Mouse (Mus musculus): Measurements from ENCODE around the gene Pkm. TPM values are rescaled to one million over a fixed set of nuclear protein-coding genes. Genes with fewer than 3 reads are reported as not detected.

The Pkm gene
- polyA plus RNA-seq, 1 experiment from 2014 or later: 164 TPM

- peaks cover 85% of the 10 kb centered on the region for H3K27me3 ChIP-seq
- no peak for ATAC-seq (ENCODE audit: insufficient read depth)
- H3K4me2 ChIP-seq: no peak overlapping the region
- H3K4me3 ChIP-seq (replicated peaks): no peak overlapping the region
- no peaks in the 10 kb centered on the region for H3K9me3 ChIP-seq (replicated peaks)
- H3K36me3 ChIP-seq (replicated peaks): peaks cover 17% of the 10 kb centered on the region
- WGBS (ENCODE audit: insufficient replicate concordance): 73% methylated on average over 1 of the region's 1 CpGs
- H3K9ac ChIP-seq: no peak overlapping the region
- peaks cover 8% of the 10 kb centered on the region for H3K4me1 ChIP-seq (replicated peaks)
- no peak overlapping the region for H3K27ac ChIP-seq (replicated peaks)
Measured at GRCm38 (mm10) chr9:59666813-59667212, 10.6 kb downstream of the Pkm start.

GRCm38 (mm10) chr9:59667250-59667649 lies 11.1 kb downstream of the Pkm start:
- Histone ChIP-seq H3K4me2 (no peak overlapping the region), H3K9me3 (replicated peaks) (no peaks in the 10 kb centered on the region), H3K4me1 (replicated peaks) (peaks cover 8% of the 10 kb centered on the region; the same call in 1 of the 2 replicates), H3K27ac (replicated peaks) (no peak overlapping the region), H3K4me3 (replicated peaks) (no peak overlapping the region), H3K36me3 (replicated peaks) (peaks cover 20% of the 10 kb centered on the region), H3K9ac (no peak overlapping the region), H3K27me3 (peaks cover 85% of the 10 kb centered on the region)
- 46% methylated on average over 4 of the region's 4 CpGs for WGBS (ENCODE audit: insufficient replicate concordance)
- no peak for ATAC-seq (ENCODE audit: insufficient read depth)

GRCm38 (mm10) chr9:59667904-59668303 lies 11.7 kb downstream of the Pkm start:
- Histone ChIP-seq H3K4me1 (replicated peaks) (peaks cover 13% of the 10 kb centered on the region), H3K9me3 (replicated peaks) (no peaks in the 10 kb centered on the region), H3K9ac (no peak overlapping the region), H3K27me3 (peaks cover 86% of the 10 kb centered on the region), H3K36me3 (replicated peaks) (peaks cover 23% of the 10 kb centered on the region), H3K4me3 (replicated peaks) (no peak overlapping the region), H3K27ac (replicated peaks) (no peak overlapping the region), H3K4me2 (no peak overlapping the region)
- no peak for ATAC-seq (ENCODE audit: insufficient read depth)
- whole genome bisulfite sequencing (ENCODE audit: insufficient replicate concordance): 45% methylated on average over 6 of the region's 6 CpGs

GRCm38 (mm10) chr9:59668473-59668872 lies 12.3 kb downstream of the Pkm start:
- Histone ChIP-seq H3K4me2 (no peak overlapping the region), H3K9ac (no peak overlapping the region), H3K27ac (replicated peaks) (no peak overlapping the region), H3K36me3 (replicated peaks) (peaks cover 23% of the 10 kb centered on the region), H3K4me1 (replicated peaks) (peaks cover 15% of the 10 kb centered on the region), H3K27me3 (peaks cover 87% of the 10 kb centered on the region), H3K9me3 (replicated peaks) (no peaks in the 10 kb centered on the region), H3K4me3 (replicated peaks) (no peak overlapping the region)
- no peak for ATAC-seq (ENCODE audit: insufficient read depth)
- WGBS (ENCODE audit: insufficient replicate concordance): 74% methylated on average over 7 of the region's 7 CpGs

GRCm38 (mm10) chr9:59669172-59669571 lies 13.0 kb downstream of the Pkm start:
- Histone ChIP-seq H3K36me3 (replicated peaks) (peaks cover 23% of the 10 kb centered on the region), H3K9me3 (replicated peaks) (no peaks in the 10 kb centered on the region), H3K4me2 (no peak overlapping the region), H3K4me1 (replicated peaks) (peaks cover 15% of the 10 kb centered on the region), H3K27ac (replicated peaks) (no peak overlapping the region), H3K4me3 (replicated peaks) (no peak overlapping the region), H3K27me3 (peaks cover 86% of the 10 kb centered on the region), H3K9ac (no peak overlapping the region)
- WGBS (ENCODE audit: insufficient replicate concordance): 73% methylated on average over 4 of the region's 4 CpGs
- no peak for ATAC-seq (ENCODE audit: insufficient read depth)

GRCm38 (mm10) chr9:59672195-59672894 lies 16.2 kb downstream of the Pkm start:
- no peaks in the 10 kb centered on the region for H3K9me3 ChIP-seq (replicated peaks)
- H3K4me3 ChIP-seq (replicated peaks): no peak overlapping the region
- H3K9ac ChIP-seq: no peak overlapping the region
- peaks cover 15% of the 10 kb centered on the region for H3K4me1 ChIP-seq (replicated peaks)
- peaks cover 86% of the 10 kb centered on the region for H3K27me3 ChIP-seq
- peaks cover 35% of the 10 kb centered on the region for H3K36me3 ChIP-seq (replicated peaks)
- ATAC-seq (ENCODE audit: insufficient read depth): peak; percentile 78
- 0 out of 2 replicates have a peak overlapping the region, but pooled peaks have one; percentile 14 for H3K4me2 ChIP-seq
- H3K27ac ChIP-seq (replicated peaks): no peak overlapping the region
- WGBS (ENCODE audit: insufficient replicate concordance): 65% methylated on average over 12 of the region's 12 CpGs

- no peak overlapping the region for H3K9ac ChIP-seq
- no peak overlapping the region for H3K4me3 ChIP-seq (replicated peaks)
- H3K4me2 ChIP-seq: no peak overlapping the region
- H3K9me3 ChIP-seq (replicated peaks): no peaks in the 10 kb centered on the region
- WGBS (ENCODE audit: insufficient replicate concordance): 55% methylated on average over 2 of the region's 2 CpGs
- no peak for ATAC-seq (ENCODE audit: insufficient read depth)
- peaks cover 37% of the 10 kb centered on the region for H3K36me3 ChIP-seq (replicated peaks)
- peaks cover 15% of the 10 kb centered on the region for H3K4me1 ChIP-seq (replicated peaks)
- no peak overlapping the region for H3K27ac ChIP-seq (replicated peaks)
- peaks cover 83% of the 10 kb centered on the region for H3K27me3 ChIP-seq
Measured at GRCm38 (mm10) chr9:59673427-59673826, 17.3 kb downstream of the Pkm start.

GRCm38 (mm10) chr9:59675598-59675997 lies 19.4 kb downstream of the Pkm start:
- no peak for ATAC-seq (ENCODE audit: insufficient read depth)
- WGBS (ENCODE audit: insufficient replicate concordance): 83% methylated on average over 14 of the region's 14 CpGs
- no peak overlapping the region for H3K27ac ChIP-seq (replicated peaks)
- peaks cover 33% of the 10 kb centered on the region for H3K36me3 ChIP-seq (replicated peaks)
- no peak overlapping the region for H3K4me3 ChIP-seq (replicated peaks)
- H3K4me1 ChIP-seq (replicated peaks): peaks cover 27% of the 10 kb centered on the region
- no peaks in the 10 kb centered on the region for H3K9me3 ChIP-seq (replicated peaks)
- H3K27me3 ChIP-seq: peaks cover 84% of the 10 kb centered on the region
- H3K9ac ChIP-seq: no peak overlapping the region
- no peak overlapping the region for H3K4me2 ChIP-seq

- peaks cover 21% of the 10 kb centered on the region for H3K36me3 ChIP-seq (replicated peaks)
- ATAC-seq (ENCODE audit: insufficient read depth): no peak
- peaks cover 14% of the 10 kb centered on the region for H3K4me1 ChIP-seq (replicated peaks)
- peaks cover 84% of the 10 kb centered on the region for H3K27me3 ChIP-seq
- WGBS (ENCODE audit: insufficient replicate concordance): 0% methylated on average over 1 of the region's 1 CpGs
- no peak overlapping the region for H3K4me2 ChIP-seq
- no peak overlapping the region for H3K27ac ChIP-seq (replicated peaks)
- H3K9ac ChIP-seq: no peak overlapping the region
- H3K4me3 ChIP-seq (replicated peaks): no peak overlapping the region
- no peaks in the 10 kb centered on the region for H3K9me3 ChIP-seq (replicated peaks)
Measured at GRCm38 (mm10) chr9:59678313-59678712, 22.1 kb downstream of the Pkm start.

- Histone ChIP-seq H3K27me3 (peaks cover 82% of the 10 kb centered on the region), H3K27ac (replicated peaks) (no peak within 1 kb of the TSS)
- WGBS (ENCODE audit: insufficient replicate concordance): 4% methylated on average over 47 of the region's 47 CpGs
Measured at GRCm38 (mm10) chr9:59679678-59680533, 23.7 kb downstream of the Pkm start, which contains the start of gene Gramd2. TSS of gene Gramd2 (plus strand) at chr9:59680144.

GRCm38 (mm10) chr9:59680534-59680875 lies 24.3 kb downstream of the Pkm start:
- no peak for ATAC-seq (ENCODE audit: insufficient read depth)
- peaks cover 82% of the 10 kb centered on the region for H3K27me3 ChIP-seq
- H3K36me3 ChIP-seq (replicated peaks): peaks cover 13% of the 10 kb centered on the region
- H3K27ac ChIP-seq (replicated peaks): no peak overlapping the region
- peak overlapping the region; percentile 73 for H3K4me2 ChIP-seq
- peak overlapping the region; percentile 44 for H3K4me3 ChIP-seq (replicated peaks)
- peaks cover 14% of the 10 kb centered on the region for H3K4me1 ChIP-seq (replicated peaks)
- H3K9me3 ChIP-seq (replicated peaks): no peaks in the 10 kb centered on the region
- WGBS (ENCODE audit: insufficient replicate concordance): 25% methylated on average over 16 of the region's 16 CpGs
- no peak overlapping the region for H3K9ac ChIP-seq

More at GRCm38 (mm10) chr9:59679678-59680533, 23.7 kb downstream of the Pkm start, which contains the start of gene Gramd2:
- Histone ChIP-seq H3K9me3 (replicated peaks) (no peaks in the 10 kb centered on the region), H3K4me1 (replicated peaks) (peaks cover 14% of the 10 kb centered on the region), H3K4me3 (replicated peaks) (peak within 1 kb of the TSS; percentile 44), H3K36me3 (replicated peaks) (peaks cover 19% of the 10 kb centered on the region), H3K4me2 (peak within 1 kb of the TSS; percentile 73), H3K9ac (no peak within 1 kb of the TSS)
- ATAC-seq (ENCODE audit: insufficient read depth): peak; percentile 87
